Mouse (Mus musculus): ENCODE results near the gene Cltrn. TPM values are rescaled to one million over a fixed set of nuclear protein-coding genes. Genes with fewer than 3 reads are reported as not detected.

Gene Cltrn
- polyA plus RNA-seq (2016; fragmentation: Nextera tagmentation; extraction: Ambion mirVana): 1.6 and 1.8 TPM in 2 replicates

- no peaks in the 10 kb centered on the region for H3K36me3 ChIP-seq (replicated peaks)
- H3K9me3 ChIP-seq: no peaks in the 10 kb centered on the region
- H3K27ac ChIP-seq: no peak within 1 kb of the TSS
- 90% methylated on average over 4 of the region's 4 CpGs for WGBS
- H3K4me1 ChIP-seq: peaks cover 11% of the 10 kb centered on the region
- H3K4me3 ChIP-seq: no peak within 1 kb of the TSS
- DNase-seq (ENCODE audit: extremely low spot score, low spot score): no peak
- peaks cover 84% of the 10 kb centered on the region for H3K27me3 ChIP-seq (ENCODE audit: poor library complexity, severe bottlenecking)
Observed at GRCm38 (mm10) chrX:164088582-164088981, at the start of gene Cltrn. TSS of gene Cltrn (plus strand) at chrX:164088830.

- H3K4me3 ChIP-seq: no peak overlapping the region
- 33% methylated on average over 2 of the region's 2 CpGs for WGBS
- H3K27ac ChIP-seq: no peak overlapping the region
- peaks cover 80% of the 10 kb centered on the region for H3K27me3 ChIP-seq (ENCODE audit: poor library complexity, severe bottlenecking)
- 0 out of 2 replicates have a peak, but pooled peaks cover 4% of the 10 kb centered on the region for H3K4me1 ChIP-seq
- no peaks in the 10 kb centered on the region for H3K9me3 ChIP-seq
- DNase-seq (ENCODE audit: extremely low spot score, low spot score): no peak
- H3K36me3 ChIP-seq (replicated peaks): no peaks in the 10 kb centered on the region
Observed at GRCm38 (mm10) chrX:164038882-164039281, 49.7 kb upstream of the Cltrn start.

- peaks cover 90% of the 10 kb centered on the region for H3K27me3 ChIP-seq (ENCODE audit: poor library complexity, severe bottlenecking)
- no peak overlapping the region for H3K4me3 ChIP-seq
- DNase-seq (ENCODE audit: extremely low spot score, low spot score): no peak
- H3K9me3 ChIP-seq: no peaks in the 10 kb centered on the region
- WGBS: 80% methylated on average over 13 of the region's 13 CpGs
- no peaks in the 10 kb centered on the region for H3K36me3 ChIP-seq (replicated peaks)
- H3K4me1 ChIP-seq: 0 out of 2 replicates have a peak, but pooled peaks cover 4% of the 10 kb centered on the region
- no peak overlapping the region for H3K27ac ChIP-seq
Observed at GRCm38 (mm10) chrX:164042069-164042468, 46.6 kb upstream of the Cltrn start.

- H3K36me3 ChIP-seq (replicated peaks): no peaks in the 10 kb centered on the region
- peaks cover 60% of the 10 kb centered on the region for H3K27me3 ChIP-seq (ENCODE audit: poor library complexity, severe bottlenecking)
- H3K4me3 ChIP-seq: no peak overlapping the region
- WGBS: 87% methylated on average over 2 of the region's 2 CpGs
- no peaks in the 10 kb centered on the region for H3K4me1 ChIP-seq
- no peak overlapping the region for H3K27ac ChIP-seq
- no peak for DNase-seq (ENCODE audit: extremely low spot score, low spot score)
- no peaks in the 10 kb centered on the region for H3K9me3 ChIP-seq
Observed at GRCm38 (mm10) chrX:164046736-164047135, 41.9 kb upstream of the Cltrn start.

- no peak overlapping the region for H3K4me3 ChIP-seq
- H3K27me3 ChIP-seq (ENCODE audit: poor library complexity, severe bottlenecking): peaks cover 69% of the 10 kb centered on the region
- H3K9me3 ChIP-seq: no peaks in the 10 kb centered on the region
- WGBS: 86% methylated on average over 4 of the region's 4 CpGs
- no peak overlapping the region for H3K27ac ChIP-seq
- no peaks in the 10 kb centered on the region for H3K4me1 ChIP-seq
- H3K36me3 ChIP-seq (replicated peaks): no peaks in the 10 kb centered on the region
- DNase-seq (ENCODE audit: extremely low spot score, low spot score): no peak
Observed at GRCm38 (mm10) chrX:164055726-164056125, 32.9 kb upstream of the Cltrn start.

GRCm38 (mm10) chrX:164058523-164058922 is 30.1 kb upstream of the Cltrn start:
- Histone ChIP-seq H3K4me3 (no peak overlapping the region), H3K27me3 (ENCODE audit: poor library complexity, severe bottlenecking) (peaks cover 93% of the 10 kb centered on the region), H3K36me3 (replicated peaks) (no peaks in the 10 kb centered on the region), H3K27ac (no peak overlapping the region), H3K4me1 (no peaks in the 10 kb centered on the region), H3K9me3 (no peaks in the 10 kb centered on the region)
- no peak for DNase-seq (ENCODE audit: extremely low spot score, low spot score)
- 74% methylated on average over 3 of the region's 3 CpGs for WGBS

- Histone ChIP-seq H3K27ac (no peak overlapping the region), H3K4me3 (no peak overlapping the region), H3K27me3 (ENCODE audit: poor library complexity, severe bottlenecking) (peaks cover 93% of the 10 kb centered on the region), H3K36me3 (replicated peaks) (no peaks in the 10 kb centered on the region), H3K9me3 (no peaks in the 10 kb centered on the region), H3K4me1 (no peaks in the 10 kb centered on the region)
- 64% methylated on average over 4 of the region's 4 CpGs for WGBS
- DNase-seq (ENCODE audit: extremely low spot score, low spot score): no peak
Observed at GRCm38 (mm10) chrX:164059070-164059469, 29.6 kb upstream of the Cltrn start.

GRCm38 (mm10) chrX:164066185-164066584 is 22.4 kb upstream of the Cltrn start:
- Histone ChIP-seq H3K36me3 (replicated peaks) (peaks cover 7% of the 10 kb centered on the region), H3K4me3 (no peak overlapping the region), H3K4me1 (no peaks in the 10 kb centered on the region), H3K27me3 (ENCODE audit: poor library complexity, severe bottlenecking) (peaks cover 38% of the 10 kb centered on the region), H3K9me3 (no peaks in the 10 kb centered on the region), H3K27ac (no peak overlapping the region)
- 12% methylated on average over 2 of the region's 2 CpGs for WGBS
- peak; percentile 41 for DNase-seq (ENCODE audit: extremely low spot score, low spot score)

GRCm38 (mm10) chrX:164068968-164069367 is 19.7 kb upstream of the Cltrn start:
- no peak for DNase-seq (ENCODE audit: extremely low spot score, low spot score)
- H3K4me3 ChIP-seq: no peak overlapping the region
- peaks cover 33% of the 10 kb centered on the region for H3K36me3 ChIP-seq (replicated peaks)
- H3K9me3 ChIP-seq: no peaks in the 10 kb centered on the region
- peaks cover 30% of the 10 kb centered on the region for H3K27me3 ChIP-seq (ENCODE audit: poor library complexity, severe bottlenecking)
- 83% methylated on average over 4 of the region's 4 CpGs for WGBS
- H3K27ac ChIP-seq: no peak overlapping the region
- no peaks in the 10 kb centered on the region for H3K4me1 ChIP-seq

- Histone ChIP-seq H3K9me3 (0 out of 2 replicates have a peak, but pooled peaks cover 4% of the 10 kb centered on the region), H3K4me1 (peaks cover 8% of the 10 kb centered on the region), H3K27ac (peak within 1 kb of the TSS; percentile 95), H3K4me3 (peak within 1 kb of the TSS; percentile 65), H3K27me3 (ENCODE audit: poor library complexity, severe bottlenecking) (peaks cover 74% of the 10 kb centered on the region), H3K36me3 (replicated peaks) (peaks cover 32% of the 10 kb centered on the region)
- 16% methylated on average over 54 of the region's 54 CpGs for WGBS
- DNase-seq (ENCODE audit: extremely low spot score, low spot score): peak; percentile 89
Observed at GRCm38 (mm10) chrX:164076040-164076775, 12.4 kb upstream of the Cltrn start, which contains the start of gene Siah1b. TSS of gene Siah1b (minus strand) at chrX:164076493.

GRCm38 (mm10) chrX:164082030-164082429 is 6.6 kb upstream of the Cltrn start:
- Histone ChIP-seq H3K4me3 (no peak overlapping the region), H3K9me3 (no peaks in the 10 kb centered on the region), H3K36me3 (replicated peaks) (no peaks in the 10 kb centered on the region), H3K27ac (no peak overlapping the region), H3K27me3 (ENCODE audit: poor library complexity, severe bottlenecking) (peaks cover 59% of the 10 kb centered on the region), H3K4me1 (no peaks in the 10 kb centered on the region)
- DNase-seq (ENCODE audit: extremely low spot score, low spot score): no peak
- WGBS: 86% methylated on average over 9 of the region's 9 CpGs

- Histone ChIP-seq H3K9me3 (no peaks in the 10 kb centered on the region), H3K36me3 (replicated peaks) (no peaks in the 10 kb centered on the region), H3K27me3 (ENCODE audit: poor library complexity, severe bottlenecking) (peaks cover 88% of the 10 kb centered on the region), H3K4me1 (peaks cover 11% of the 10 kb centered on the region), H3K4me3 (no peak overlapping the region), H3K27ac (no peak overlapping the region)
- WGBS: 66% methylated on average over 11 of the region's 11 CpGs
- no peak for DNase-seq (ENCODE audit: extremely low spot score, low spot score)
Observed at GRCm38 (mm10) chrX:164089916-164090315, 1.3 kb downstream of the Cltrn start.

- H3K4me3 ChIP-seq: no peak overlapping the region
- 55% methylated on average over 7 of the region's 7 CpGs for WGBS
- no peak overlapping the region for H3K27ac ChIP-seq
- H3K36me3 ChIP-seq (replicated peaks): no peaks in the 10 kb centered on the region
- no peaks in the 10 kb centered on the region for H3K9me3 ChIP-seq
- H3K4me1 ChIP-seq: peaks cover 11% of the 10 kb centered on the region
- no peak for DNase-seq (ENCODE audit: extremely low spot score, low spot score)
- peaks cover 96% of the 10 kb centered on the region for H3K27me3 ChIP-seq (ENCODE audit: poor library complexity, severe bottlenecking)
Observed at GRCm38 (mm10) chrX:164092300-164093169, 3.9 kb downstream of the Cltrn start.
